Mouse (Mus musculus): ENCODE data around the gene Map3k5. TPM values are rescaled to one million over a fixed set of nuclear protein-coding genes. Genes with fewer than 3 reads are reported as not detected.

Map3k5 gene
- polyA plus RNA-seq, 1 experiment, result 1.0 TPM

DNA sequence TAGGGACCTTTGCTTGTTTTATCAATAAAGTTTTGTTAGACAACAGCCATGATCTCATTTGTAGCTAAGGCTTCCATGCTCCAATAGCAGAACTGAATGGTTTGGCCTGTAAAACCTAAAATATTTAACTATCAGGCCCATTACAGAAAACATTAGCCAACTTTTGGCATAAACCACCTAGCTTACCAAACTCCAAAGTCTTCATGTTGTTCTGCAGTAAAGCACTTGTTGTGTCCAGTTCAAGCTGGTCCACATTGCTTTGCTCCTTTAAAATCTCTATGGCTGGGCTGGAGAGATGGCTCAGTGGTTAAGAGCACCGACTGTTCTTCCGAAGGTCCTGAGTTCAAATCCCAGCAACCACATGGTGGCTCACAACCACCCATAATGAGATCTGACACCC lies 144.1 kb downstream of the Map3k5 start:
- no peaks in the 10 kb centered on the region for H3K27me3 ChIP-seq (ENCODE audit: control insufficient read depth, insufficient read depth, low read length)
- TF ChIP-seq CTCF (IDR thresholded peaks at IDR 0.05; ENCODE audit: control insufficient read depth, insufficient read depth, insufficient replicate concordance, low read depth, low read length), result no peak
- TF ChIP-seq POLR2A (IDR thresholded peaks at IDR 0.05; ENCODE audit: control insufficient read depth, low read depth, low read length), result no peak
- no peaks in the 10 kb centered on the region for H3K4me1 ChIP-seq (ENCODE audit: control insufficient read depth, insufficient read depth, low read length)
- no peak overlapping the region for H3K4me3 ChIP-seq (ENCODE audit: control insufficient read depth, low read depth, low read length)
- H3K36me3 ChIP-seq (ENCODE audit: control insufficient read depth, insufficient read depth, low read length), result no peaks in the 10 kb centered on the region
- H3K27ac ChIP-seq (ENCODE audit: control insufficient read depth, insufficient read depth, low read depth, low read length), result no peak overlapping the region

DNA sequence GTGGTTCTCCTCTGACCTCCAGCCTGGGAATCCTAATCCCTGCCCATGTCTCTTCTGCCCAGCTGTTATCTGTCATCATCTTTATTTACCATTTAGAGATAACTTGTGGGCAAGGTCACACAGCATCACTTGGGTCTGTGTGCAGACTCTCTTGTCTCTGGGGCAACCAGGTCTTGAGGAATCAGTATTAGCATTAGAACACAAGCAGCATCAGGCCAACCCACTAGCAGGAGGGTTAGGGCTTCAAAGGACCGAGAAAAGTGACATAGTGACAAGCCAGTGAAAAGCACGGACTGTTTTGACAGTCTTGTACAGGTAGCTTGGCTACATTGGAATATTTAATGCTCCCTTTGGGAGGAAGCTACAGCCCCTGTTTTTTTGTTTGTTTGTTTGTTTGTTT lies 153.6 kb downstream of the Map3k5 start:
- TF ChIP-seq POLR2A (IDR thresholded peaks at IDR 0.05; ENCODE audit: control insufficient read depth, low read depth, low read length), result no peak
- no peak for TF ChIP-seq CTCF (IDR thresholded peaks at IDR 0.05; ENCODE audit: control insufficient read depth, insufficient read depth, insufficient replicate concordance, low read depth, low read length)
- no peaks in the 10 kb centered on the region for H3K27me3 ChIP-seq (ENCODE audit: control insufficient read depth, insufficient read depth, low read length)
- no peak overlapping the region for H3K27ac ChIP-seq (ENCODE audit: control insufficient read depth, insufficient read depth, low read depth, low read length)
- H3K4me1 ChIP-seq (ENCODE audit: control insufficient read depth, insufficient read depth, low read length), result no peaks in the 10 kb centered on the region
- H3K4me3 ChIP-seq (ENCODE audit: control insufficient read depth, low read depth, low read length), result no peak overlapping the region
- H3K36me3 ChIP-seq (ENCODE audit: control insufficient read depth, insufficient read depth, low read length), result no peaks in the 10 kb centered on the region

DNA sequence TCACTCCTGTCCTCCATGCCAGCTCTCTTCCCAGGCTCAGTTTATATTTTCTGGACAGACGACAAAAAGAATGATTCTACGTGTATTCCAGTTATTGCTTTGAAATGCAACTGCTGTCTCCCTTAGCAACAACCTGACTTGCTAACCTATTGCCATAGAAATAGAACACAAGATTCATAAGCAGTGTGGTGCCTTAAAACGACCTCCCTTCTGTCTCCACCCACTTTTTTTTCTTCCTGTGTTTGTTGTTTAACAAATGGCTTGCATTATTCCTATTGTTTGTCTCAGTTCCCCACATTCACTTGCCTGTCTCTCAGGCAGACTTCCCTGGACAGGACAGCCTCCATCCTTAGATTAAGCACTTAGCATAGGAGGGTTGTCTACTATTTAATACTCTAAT lies 154.8 kb downstream of the Map3k5 start:
- Histone ChIP-seq H3K4me3 (ENCODE audit: control insufficient read depth, low read depth, low read length) (no peak overlapping the region), H3K4me1 (ENCODE audit: control insufficient read depth, insufficient read depth, low read length) (no peaks in the 10 kb centered on the region), H3K27ac (ENCODE audit: control insufficient read depth, insufficient read depth, low read depth, low read length) (no peak overlapping the region), H3K36me3 (ENCODE audit: control insufficient read depth, insufficient read depth, low read length) (no peaks in the 10 kb centered on the region), H3K27me3 (ENCODE audit: control insufficient read depth, insufficient read depth, low read length) (no peaks in the 10 kb centered on the region)
- TF ChIP-seq POLR2A (IDR thresholded peaks at IDR 0.05; ENCODE audit: control insufficient read depth, low read depth, low read length), result no peak
- no peak for TF ChIP-seq CTCF (IDR thresholded peaks at IDR 0.05; ENCODE audit: control insufficient read depth, insufficient read depth, insufficient replicate concordance, low read depth, low read length)

GRCm38 (mm10) chr10:20090171-20090570 lies 155.9 kb downstream of the Map3k5 start:
- Histone ChIP-seq H3K4me1 (ENCODE audit: control insufficient read depth, insufficient read depth, low read length) (no peaks in the 10 kb centered on the region), H3K27me3 (ENCODE audit: control insufficient read depth, insufficient read depth, low read length) (no peaks in the 10 kb centered on the region), H3K36me3 (ENCODE audit: control insufficient read depth, insufficient read depth, low read length) (no peaks in the 10 kb centered on the region), H3K27ac (ENCODE audit: control insufficient read depth, insufficient read depth, low read depth, low read length) (no peak overlapping the region), H3K4me3 (ENCODE audit: control insufficient read depth, low read depth, low read length) (no peak overlapping the region)
- no peak for TF ChIP-seq POLR2A (IDR thresholded peaks at IDR 0.05; ENCODE audit: control insufficient read depth, low read depth, low read length)
- no peak for TF ChIP-seq CTCF (IDR thresholded peaks at IDR 0.05; ENCODE audit: control insufficient read depth, insufficient read depth, insufficient replicate concordance, low read depth, low read length)

- no peak for TF ChIP-seq POLR2A (IDR thresholded peaks at IDR 0.05; ENCODE audit: control insufficient read depth, low read depth, low read length)
- no peak for TF ChIP-seq CTCF (IDR thresholded peaks at IDR 0.05; ENCODE audit: control insufficient read depth, insufficient read depth, insufficient replicate concordance, low read depth, low read length)
- H3K4me3 ChIP-seq (ENCODE audit: control insufficient read depth, low read depth, low read length), result no peak overlapping the region
- no peaks in the 10 kb centered on the region for H3K36me3 ChIP-seq (ENCODE audit: control insufficient read depth, insufficient read depth, low read length)
- no peak overlapping the region for H3K27ac ChIP-seq (ENCODE audit: control insufficient read depth, insufficient read depth, low read depth, low read length)
- H3K27me3 ChIP-seq (ENCODE audit: control insufficient read depth, insufficient read depth, low read length), result no peaks in the 10 kb centered on the region
- no peaks in the 10 kb centered on the region for H3K4me1 ChIP-seq (ENCODE audit: control insufficient read depth, insufficient read depth, low read length)
Measured at GRCm38 (mm10) chr10:20091416-20091815, 157.1 kb downstream of the Map3k5 start.

DNA sequence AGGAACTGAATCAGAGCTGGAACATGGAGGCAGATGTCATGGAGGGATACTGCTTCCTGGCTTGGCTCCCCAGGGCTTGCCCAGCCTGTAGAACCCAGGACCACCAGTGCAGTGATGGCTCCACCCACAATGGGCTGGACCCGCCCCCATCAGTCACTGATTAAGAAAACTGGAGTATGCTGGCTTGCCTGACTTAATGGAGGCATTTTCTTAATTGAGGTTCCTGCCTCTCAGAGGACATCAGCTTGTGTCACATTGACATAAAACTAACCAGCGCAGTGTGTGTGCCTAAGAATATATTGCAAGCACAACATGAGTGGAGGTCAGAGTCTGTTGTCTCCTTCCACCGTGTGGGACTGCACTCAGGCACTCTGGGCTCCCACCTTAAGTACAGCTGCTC lies 158.1 kb downstream of the Map3k5 start:
- Histone ChIP-seq H3K4me1 (ENCODE audit: control insufficient read depth, insufficient read depth, low read length) (no peaks in the 10 kb centered on the region), H3K36me3 (ENCODE audit: control insufficient read depth, insufficient read depth, low read length) (no peaks in the 10 kb centered on the region), H3K27ac (ENCODE audit: control insufficient read depth, insufficient read depth, low read depth, low read length) (no peak overlapping the region), H3K4me3 (ENCODE audit: control insufficient read depth, low read depth, low read length) (no peak overlapping the region), H3K27me3 (ENCODE audit: control insufficient read depth, insufficient read depth, low read length) (no peaks in the 10 kb centered on the region)
- TF ChIP-seq POLR2A (IDR thresholded peaks at IDR 0.05; ENCODE audit: control insufficient read depth, low read depth, low read length) (no peak), CTCF (IDR thresholded peaks at IDR 0.05; ENCODE audit: control insufficient read depth, insufficient read depth, insufficient replicate concordance, low read depth, low read length) (no peak)

DNA sequence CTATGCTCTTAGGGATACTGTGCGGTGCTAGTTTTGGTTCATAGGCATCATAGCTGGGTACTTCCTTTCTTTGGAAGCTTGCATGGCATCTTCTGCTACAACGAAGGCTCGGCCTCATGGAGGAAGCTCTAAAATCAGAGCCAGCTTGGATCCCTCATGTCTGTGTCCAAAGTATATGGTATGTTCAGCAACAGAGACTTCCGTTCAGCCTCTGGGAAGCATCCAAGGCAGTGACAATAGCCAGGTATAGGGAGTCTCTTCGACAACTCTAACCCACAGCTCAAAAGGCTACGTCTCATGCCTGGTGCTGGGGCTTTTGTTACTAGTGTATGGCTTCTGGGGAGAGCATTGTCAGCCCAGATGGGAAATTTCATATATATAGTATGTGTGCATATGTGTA lies 167.2 kb downstream of the Map3k5 start:
- H3K27me3 ChIP-seq (ENCODE audit: control insufficient read depth, insufficient read depth, low read length), result no peaks in the 10 kb centered on the region
- TF ChIP-seq CTCF (IDR thresholded peaks at IDR 0.05; ENCODE audit: control insufficient read depth, insufficient read depth, insufficient replicate concordance, low read depth, low read length) (no peak), POLR2A (IDR thresholded peaks at IDR 0.05; ENCODE audit: control insufficient read depth, low read depth, low read length) (no peak)
- H3K4me1 ChIP-seq (ENCODE audit: control insufficient read depth, insufficient read depth, low read length), result peaks cover 4% of the 10 kb centered on the region
- H3K36me3 ChIP-seq (ENCODE audit: control insufficient read depth, insufficient read depth, low read length), result no peaks in the 10 kb centered on the region
- H3K27ac ChIP-seq (ENCODE audit: control insufficient read depth, insufficient read depth, low read depth, low read length), result no peak overlapping the region
- H3K4me3 ChIP-seq (ENCODE audit: control insufficient read depth, low read depth, low read length), result no peak overlapping the region

All from testis, adult 2 months (tissue).